Mouse (Mus musculus) heart, postnatal 10 days (tissue): ENCODE data around the gene Prkn. TPM values are rescaled to one million over a fixed set of nuclear protein-coding genes. Genes with fewer than 3 reads are reported as not detected.

Experiments used
- DNase-seq, 2 experiments: peaks; one replicate each; pipeline ENCODE4 v3.0.0; 2021
- intact Hi-C: fragments of 180-260 bp; cut with DNase I; formaldehyde crosslinking; loops from one replicate; pipeline ENCODE4 v1.15.1; 2025
- total RNA-seq, 2 experiments: library from RNA; stranded (reverse); gene quantifications; 2 replicates each; pipeline ENCODE4 v1.2.3; 2021

Gene Prkn
- total RNA-seq = 10 to 100 TPM in 1 of 2 experiments, 1 to 10 TPM in 1; 9.1 to 11.0 TPM

DNA sequence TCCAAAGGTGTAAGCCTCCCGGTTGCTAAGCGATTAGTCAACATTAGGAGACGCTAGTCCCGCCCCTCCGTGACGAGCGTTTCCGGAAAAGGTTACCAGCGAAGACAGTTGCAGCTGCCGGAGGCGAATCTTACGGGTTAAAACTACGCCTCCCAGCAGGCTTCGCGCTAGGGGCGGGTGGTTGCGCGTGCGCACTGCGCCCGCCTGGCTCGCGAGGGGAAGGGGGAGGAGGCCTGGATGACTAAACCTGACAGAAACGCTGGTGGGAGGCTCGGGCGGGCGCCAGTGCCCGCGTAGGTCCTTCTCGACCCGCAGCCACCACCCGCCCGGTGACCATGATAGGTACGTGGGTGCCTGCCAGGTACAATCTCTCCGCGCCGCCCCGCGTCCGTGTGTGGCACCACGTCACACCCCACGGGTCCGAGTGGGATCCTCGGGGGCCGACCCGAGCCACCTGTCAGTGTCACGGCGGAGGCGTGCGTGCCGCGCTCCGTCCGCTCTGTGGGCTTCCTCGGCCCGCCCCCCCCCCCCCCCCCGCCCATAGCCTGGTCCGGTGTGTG, at the start of gene Prkn, which contains the start of gene Pacrg:
TSS of gene Prkn (plus strand) at position 237 of the 560 bp plus-strand sequence.
TSS of gene Pacrg (minus strand) at position 164 of the 560 bp plus-strand sequence.
- intact Hi-C loops = loop anchor here (10.0 kb wide), 1 partner anchor 225 kb away; no protein-coding TSS in a partner anchor
- peak; percentile 98 to 99 for DNase-seq

DNA sequence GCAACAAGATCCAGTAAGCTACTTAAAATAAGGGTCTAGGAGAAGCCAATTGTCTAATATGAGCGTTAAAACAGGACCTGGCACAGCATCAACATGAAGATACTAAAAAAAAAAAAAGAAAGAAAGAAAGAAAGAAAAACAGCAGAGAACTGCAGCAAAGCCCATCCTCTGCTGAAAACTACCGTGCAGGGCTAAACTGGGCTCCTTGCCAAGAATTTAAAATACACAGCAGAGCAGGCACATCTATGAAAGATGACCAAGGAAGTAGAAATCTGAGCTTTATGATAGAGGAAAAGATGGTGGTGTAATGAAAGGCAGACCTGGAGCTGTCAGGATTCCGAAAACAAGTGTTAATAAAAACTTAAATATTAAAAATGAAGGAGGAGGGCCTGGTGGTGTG, 48.5 kb upstream of the Prkn start:
- intact Hi-C loops = no loop called here
- peak in 1 of 2 experiments; percentile 5 for DNase-seq

DNA sequence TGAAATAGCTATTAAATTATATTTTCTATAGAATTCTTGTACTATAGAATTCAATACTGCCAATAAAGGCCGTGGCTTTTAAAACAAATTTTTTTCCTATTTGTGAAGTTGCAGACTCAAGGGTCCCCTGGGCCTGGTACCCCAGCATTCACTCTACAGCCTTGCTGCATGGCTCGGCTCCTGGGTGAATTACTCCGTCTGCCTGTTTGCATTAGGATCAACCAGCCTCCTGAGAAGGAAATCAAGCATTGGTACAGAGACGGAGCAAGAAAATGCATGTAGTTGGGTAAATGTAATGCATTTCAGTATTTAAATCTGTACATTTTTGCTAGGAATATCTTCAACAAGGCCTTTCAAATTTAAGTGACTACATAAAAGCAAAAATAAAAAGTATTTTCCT, 33.5 kb upstream of the Prkn start:
- DNase-seq = no peak
- intact Hi-C loops = no loop called here

DNA sequence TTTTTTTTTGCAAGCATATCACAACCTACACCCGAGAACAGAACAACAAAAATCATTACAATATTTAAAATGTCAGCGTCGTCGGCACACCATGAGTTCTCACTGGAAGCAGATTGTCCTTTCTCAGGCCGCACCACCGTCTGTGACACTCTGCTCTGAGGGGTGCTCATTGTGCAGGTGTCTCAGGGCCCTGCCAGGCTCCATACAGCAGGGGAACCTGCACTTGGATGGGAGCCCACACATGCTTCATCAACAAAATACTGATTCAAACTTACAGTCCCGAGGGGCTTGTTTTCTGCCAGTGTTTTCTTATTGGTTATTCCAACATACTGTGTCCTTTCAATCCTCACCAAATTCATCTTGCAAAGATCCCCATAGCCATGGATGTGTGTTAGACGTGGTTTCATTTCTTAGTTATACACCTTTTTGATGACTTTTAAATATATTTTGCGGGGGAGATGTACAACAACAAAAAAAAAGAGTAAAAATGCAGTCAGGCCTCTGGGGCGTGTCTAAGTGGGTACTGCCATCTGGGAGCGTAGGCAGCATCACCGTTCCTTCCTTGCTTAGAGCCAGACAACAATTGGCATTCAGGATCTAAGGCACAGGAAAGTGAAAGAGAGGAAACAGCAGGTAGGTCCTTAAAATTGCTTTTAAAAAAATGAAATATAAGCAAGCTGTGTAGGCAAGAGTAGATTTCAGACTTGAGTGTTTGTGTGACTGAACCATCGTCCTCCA, 32.8 kb upstream of the Prkn start:
- no peak for DNase-seq
- intact Hi-C loops = no loop called here

DNA sequence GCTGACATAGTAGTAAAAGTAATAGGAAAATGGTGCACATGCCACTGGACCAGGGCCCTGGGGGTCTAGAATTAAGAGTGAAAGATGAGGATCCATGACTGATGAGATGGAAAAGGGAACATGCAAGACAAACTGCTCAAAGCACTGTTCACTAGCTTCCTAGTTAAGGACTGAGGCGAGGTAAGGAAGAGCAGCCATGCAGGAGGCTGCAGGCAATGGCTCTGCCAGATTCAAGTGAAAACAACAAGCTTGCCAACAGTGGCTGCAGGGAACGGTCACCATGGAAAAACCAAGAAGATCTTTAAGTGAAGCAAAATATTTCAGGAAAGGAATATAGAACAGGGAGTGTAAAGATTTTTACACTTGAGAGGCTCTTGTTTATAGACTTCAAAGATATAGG, 31.6 kb upstream of the Prkn start:
- no peak for DNase-seq
- intact Hi-C loops = no loop called here

DNA sequence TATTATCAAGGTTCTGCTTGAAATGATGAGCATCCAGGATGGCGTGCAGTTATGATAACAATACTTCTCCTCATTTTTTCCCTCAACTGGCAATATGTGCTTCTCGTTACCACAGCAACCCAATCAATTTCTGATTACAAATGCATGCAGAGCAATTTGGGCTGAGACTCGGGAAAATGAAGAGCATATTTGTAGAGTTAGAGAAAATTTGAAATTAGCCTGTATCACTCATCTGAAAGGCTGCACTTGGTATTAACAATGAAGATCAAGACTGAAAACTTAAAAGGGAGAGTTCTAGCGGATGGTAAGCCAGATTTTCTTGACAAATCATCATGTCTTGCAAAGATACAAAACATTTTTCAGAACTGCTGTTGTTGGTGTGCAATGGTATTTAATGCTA, 21.2 kb upstream of the Prkn start:
- DNase-seq = no peak
- intact Hi-C loops = no loop called here

DNA sequence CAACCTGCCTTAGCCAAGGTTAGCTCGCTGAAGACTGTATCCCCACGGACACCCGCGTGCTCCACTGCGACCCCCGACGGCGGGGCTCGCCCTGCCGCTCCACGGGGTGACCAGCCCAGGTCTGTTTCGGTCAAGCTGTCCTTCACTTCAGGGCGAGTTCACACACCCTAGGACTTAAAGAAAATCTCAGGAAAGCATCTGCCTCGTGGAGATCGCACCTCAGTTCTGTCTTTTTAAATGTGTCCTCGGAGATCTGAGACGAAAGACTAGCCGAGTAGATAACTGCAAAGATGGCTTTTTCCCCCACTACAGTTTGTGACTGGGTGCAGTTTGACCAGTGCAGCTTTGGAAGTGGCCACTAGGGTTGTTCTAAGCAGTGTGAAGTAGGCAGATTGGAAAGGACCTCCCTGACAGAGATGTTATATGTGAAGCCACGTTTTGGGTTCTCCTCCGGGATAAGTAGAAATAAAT, 582 bp downstream of the Prkn start:
- DNase-seq = peak; percentile 70 to 77
- intact Hi-C loops = loop anchor here (10.0 kb wide), 1 partner anchor 224 kb away; no protein-coding TSS in a partner anchor

DNA sequence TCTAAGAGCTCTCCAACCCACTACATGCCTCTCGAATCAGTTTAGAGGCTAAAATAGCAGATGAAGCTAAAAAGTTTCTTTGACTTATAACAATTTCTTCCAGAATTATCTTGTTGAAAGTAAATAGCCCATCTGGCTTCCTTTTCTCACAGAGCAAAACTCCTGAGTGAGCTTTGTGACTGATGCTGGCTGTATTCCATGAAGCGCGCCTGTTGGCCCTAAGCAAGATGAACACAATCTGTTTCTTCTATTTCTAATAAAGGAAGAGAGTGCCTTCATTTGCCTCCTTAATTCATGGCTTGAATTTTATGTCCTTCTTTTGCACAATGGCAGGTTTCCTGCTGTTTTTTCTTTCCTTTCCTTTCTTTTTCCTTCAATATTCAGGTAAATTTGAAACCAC, 14.0 kb downstream of the Prkn start:
- intact Hi-C loops = no loop called here
- peak; percentile 37 to 39 for DNase-seq

DNA sequence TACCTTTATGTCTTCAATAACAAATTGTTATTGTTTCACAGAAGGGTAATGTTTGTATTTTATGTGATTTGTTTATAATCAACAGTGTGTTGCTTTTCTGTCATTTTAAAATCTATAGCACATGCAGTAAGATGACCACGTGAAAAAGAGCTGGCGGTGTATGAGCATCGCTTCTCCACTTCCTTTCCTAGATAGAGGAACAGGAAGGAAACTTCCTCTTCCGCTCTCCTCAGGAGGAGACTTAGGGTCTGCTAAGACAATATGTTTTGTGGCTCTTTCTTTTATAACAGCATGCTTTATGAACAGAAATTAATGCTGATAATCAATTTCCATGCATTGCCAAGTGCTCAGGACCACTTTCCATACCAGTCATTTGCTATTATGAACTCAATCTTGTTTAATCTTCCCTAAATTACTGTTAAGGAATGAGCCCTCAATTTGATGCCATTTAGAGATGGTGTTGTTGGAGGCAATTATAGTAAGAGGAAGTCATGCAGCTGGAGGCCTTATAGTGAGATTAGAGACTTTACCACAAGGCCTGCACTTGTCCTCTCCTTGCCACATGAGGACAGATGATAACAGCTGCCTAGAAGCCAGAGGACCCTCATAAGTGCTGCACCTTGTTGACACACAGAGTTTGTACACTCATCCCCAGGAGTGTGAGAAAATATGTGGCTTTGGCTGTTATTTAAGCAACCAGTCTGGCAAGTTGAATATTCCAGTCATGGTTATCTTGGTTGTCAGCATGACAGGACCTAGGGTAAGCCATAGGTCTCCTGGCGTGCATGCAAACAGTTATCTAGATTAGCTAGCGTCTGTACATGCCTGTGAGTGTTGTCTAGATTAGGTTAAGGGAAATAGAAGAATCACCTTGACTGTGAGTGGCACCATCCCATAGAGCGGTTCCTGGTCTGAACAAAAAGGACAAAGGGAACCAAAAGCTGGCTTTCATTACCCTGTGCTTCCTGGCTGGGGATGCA, 34.3 kb downstream of the Prkn start:
- intact Hi-C loops = no loop called here
- no peak for DNase-seq

DNA sequence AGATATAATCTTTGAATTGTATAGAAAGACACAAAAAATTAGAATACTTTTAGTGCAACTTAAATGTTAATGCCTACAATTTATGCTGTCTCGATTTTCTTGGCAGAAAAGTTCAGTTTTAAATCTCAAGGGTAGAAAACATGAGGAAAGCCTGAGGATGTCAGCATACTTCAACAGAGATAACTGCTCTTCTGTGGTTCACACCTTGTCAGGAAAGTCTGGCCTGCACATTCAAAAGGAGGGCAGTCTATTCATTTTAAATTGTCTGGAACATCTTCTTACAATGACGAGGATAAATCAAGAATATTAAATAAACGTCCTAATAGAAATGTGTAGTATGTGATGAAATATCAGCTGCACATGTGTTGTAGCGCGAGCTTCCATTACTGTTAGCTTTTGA, 38.8 kb downstream of the Prkn start:
- intact Hi-C loops = no loop called here
- DNase-seq = no peak

DNA sequence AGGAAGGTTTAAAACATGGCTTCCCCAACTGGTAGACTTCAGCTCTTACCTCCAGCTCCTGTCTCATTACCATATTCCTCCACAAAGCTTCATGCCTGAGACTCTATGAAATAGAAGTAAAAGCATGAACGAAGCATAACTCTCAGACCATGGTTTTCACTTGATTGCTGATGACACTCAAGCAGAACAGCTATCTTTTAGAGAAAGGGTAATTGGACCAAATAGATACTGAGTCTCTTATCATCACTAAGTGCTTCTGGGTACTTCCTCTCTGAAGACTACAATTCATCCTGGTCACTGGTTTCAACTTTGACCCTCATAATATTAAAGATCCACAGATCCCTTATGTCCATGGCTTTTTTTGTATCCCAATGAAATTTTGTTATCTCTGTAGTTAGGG, 42.1 kb downstream of the Prkn start:
- intact Hi-C loops = no loop called here
- no peak for DNase-seq

DNA sequence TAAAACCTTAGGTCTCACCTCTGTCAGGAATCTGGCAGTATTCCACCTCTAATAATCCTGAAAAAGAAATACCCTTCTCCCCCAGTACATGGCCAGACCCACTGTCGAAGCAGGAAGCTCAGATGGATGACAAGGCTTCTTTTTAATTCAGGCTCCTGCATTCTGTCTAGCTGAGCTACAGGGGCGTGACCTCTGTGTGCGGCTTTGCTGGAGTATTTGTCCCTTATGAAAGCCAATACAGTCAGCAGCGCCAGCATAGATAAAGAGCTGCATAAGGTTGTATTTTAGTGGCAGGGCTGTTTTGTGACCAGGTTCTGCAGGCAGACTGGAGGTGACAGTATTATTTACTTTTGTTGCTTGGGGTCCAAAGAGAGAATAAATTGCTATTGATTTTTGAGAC, 47.7 kb downstream of the Prkn start:
- peak; percentile 38 to 44 for DNase-seq
- intact Hi-C loops = no loop called here

DNA sequence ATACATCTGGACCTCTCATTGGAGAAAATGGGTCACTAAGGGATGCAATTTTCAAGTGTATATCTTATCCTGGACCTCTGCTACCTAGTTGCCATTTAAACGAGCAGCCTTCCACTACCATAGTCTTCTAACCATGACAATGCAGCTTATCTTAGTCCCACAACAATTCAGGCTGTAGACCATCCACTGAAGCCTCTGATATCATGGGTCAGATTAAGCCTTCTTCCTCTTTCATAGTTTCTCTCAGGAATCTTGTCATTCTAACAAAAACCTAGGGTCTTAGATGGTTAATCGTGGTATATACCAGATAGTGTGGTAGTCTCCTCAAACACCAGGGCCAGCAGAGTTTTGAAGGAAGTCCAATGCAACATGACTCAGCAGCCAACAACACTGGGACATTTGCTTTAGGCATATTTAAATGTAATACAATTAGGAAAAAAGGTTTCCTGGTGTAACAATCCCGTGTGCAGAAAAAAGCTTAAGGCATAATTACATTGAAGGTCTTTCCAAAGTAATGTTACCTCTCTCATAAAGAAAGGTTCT, 61.6 kb downstream of the Prkn start:
- intact Hi-C loops = no loop called here
- DNase-seq = no peak

DNA sequence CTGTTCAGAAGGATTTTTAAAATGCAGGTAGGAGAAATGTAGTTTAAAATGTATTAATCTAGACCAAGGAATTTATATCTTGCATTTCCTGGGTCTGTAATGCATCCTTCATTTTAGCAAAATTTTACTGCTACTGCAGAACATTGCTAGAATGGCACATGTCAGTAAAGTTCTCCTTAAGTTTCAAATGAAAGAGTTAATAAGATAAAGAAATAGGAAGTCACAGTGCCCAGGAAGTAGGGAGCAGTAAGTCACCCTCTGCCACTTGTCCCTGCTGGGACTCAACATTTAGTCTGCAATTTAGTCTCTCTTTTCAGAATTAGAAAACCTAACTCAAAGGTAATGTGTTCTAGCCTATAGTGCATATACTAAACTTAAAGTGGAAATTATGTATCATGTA, 96.5 kb downstream of the Prkn start:
- no peak for DNase-seq
- intact Hi-C loops = no loop called here

DNA sequence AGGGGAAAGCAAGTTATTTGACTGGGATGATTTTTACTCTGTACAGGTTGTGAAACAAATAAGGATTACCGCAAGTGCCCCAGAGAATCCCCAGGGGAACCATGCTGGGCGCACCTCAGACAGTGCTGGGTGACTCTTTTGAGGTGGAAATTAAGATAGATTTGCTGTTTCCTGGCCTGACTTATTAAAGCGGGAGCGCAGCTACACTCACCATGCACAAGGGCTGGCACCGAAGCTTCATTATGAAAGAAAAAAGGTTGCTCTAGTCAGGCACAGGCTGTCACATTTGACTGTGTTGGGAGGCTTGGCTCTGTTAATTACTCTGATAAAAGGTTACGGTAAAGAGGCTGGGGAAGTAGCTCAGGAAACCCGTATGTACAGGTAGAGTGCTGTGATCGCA, 97.7 kb downstream of the Prkn start:
- intact Hi-C loops = no loop called here

DNA sequence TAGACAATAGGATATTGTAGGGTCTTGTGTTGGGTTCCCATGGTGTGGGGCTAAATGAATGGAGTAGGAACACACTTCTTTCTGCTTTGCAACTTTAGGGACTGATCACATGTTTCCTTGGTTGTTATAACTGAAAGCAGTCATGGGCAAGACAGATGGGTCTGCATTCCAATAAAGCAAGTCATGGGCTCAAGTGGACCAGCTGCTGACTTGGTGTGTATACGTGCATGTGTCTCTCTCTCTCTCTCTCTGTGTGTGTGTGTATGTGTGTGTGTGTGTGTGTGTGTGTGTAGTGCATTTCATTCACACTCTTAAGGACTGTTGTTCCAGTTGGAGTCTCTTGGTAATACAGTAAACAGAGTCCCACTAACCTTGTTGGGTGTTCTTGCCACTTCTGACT, 98.6 kb downstream of the Prkn start:
- DNase-seq = no peak
- intact Hi-C loops = no loop called here

More for the DNA sequence above, 97.7 kb downstream of the Prkn start:
- no peak for DNase-seq

DNA sequence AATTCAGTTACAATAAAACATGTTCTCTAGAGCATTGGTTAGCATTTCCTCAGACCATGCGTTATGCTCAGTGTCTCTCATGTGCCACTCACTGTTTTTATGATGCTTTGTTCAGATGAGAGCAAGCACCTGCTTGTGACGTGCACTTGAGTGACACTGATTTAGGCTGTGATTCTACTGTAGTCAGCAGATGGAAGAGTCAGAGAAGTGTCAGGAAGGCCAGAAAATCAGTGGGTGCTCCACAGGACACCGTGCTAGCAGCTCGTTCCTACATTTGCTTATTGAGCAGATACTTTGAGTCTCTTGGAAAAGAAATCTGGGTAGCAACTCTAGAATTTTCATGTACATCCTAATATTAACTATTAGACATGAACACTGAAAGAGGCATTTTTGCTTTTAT, 106.4 kb downstream of the Prkn start:
- intact Hi-C loops = no loop called here

DNA sequence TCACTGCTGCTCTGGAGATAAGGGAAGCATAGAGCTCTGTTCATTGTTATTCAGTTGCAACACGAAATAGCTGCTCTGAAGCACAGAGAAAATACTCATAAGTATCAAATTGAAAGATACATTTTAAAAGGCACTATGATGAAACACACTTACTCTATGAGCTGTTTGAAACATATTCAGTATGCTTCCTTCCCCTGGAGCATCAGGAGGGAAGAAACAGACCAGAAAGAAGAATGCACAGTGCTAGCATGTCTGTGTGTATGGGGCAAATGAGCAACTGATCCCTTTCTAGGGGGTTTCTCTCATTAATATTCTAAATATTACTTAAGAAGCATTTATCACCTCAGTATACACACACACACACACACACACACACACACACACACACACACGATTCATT, 107.4 kb downstream of the Prkn start:
- intact Hi-C loops = no loop called here
- DNase-seq = no peak

More for the DNA sequence above, 106.4 kb downstream of the Prkn start:
- DNase-seq = no peak

DNA sequence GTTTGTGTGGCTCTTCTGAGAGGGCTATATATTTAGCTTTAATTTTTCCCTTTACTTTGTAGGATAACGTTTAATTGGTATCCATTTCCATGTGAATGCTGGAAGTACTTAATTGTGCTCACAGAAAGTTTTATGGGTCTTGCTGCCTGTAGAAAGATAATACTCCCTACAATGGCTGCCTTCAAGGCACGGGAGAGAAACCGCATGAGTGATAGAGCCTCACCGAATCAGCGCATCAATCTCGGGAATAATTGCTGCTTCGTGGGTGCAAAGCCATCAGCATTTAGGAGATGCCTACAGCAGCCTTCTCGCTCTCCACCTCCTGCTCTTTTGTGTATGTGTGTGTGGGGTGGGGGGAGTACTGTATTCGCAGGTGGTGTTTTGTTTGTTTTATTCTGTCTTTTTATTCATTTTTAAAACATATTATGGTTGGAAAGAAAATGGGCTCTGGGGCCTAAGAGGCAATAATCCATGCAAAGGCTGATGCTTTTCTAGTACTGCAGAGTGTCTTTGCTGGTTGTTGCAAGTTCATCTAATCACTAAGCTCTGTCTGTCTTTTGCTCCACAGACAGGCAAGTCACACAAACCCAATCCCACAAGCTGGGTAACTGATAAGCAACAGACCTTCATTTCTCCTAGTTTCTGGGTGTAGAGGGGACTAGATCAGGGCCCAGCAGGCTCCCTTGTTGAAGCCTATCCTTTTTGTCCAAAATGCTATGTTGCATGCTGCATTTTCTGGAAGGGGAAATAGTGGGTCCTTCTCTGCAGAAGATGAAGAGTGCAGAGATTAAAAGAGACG, 119.1 kb downstream of the Prkn start:
- intact Hi-C loops = no loop called here
- no peak for DNase-seq

DNA sequence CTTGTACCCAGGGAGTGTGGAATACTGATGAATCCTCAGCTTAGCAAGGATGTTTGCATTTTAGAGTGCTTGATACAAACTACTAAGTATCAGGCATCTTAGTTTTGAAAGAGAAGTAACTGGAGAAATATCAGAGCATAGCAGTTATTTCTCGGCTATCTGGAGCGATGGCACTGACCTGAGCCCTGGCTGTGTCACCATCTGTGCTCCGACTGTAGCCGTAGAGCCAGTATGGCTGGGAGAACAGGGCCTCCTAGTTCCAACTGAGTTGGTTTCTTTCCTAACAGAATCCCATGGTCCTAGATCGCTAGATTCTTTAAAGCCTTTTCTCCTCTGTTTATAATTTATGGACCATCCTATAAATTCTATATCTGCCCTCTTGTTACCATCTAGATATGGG, 122.0 kb downstream of the Prkn start:
- intact Hi-C loops = no loop called here
- DNase-seq = no peak
